Mouse (Mus musculus): Measurements from ENCODE around the gene Atg10. TPM values are rescaled to one million over a fixed set of nuclear protein-coding genes. Genes with fewer than 3 reads are reported as not detected.

Gene Atg10
- polyA plus RNA-seq, 2 experiments, result 0.94 to 2.8 TPM

DNA sequence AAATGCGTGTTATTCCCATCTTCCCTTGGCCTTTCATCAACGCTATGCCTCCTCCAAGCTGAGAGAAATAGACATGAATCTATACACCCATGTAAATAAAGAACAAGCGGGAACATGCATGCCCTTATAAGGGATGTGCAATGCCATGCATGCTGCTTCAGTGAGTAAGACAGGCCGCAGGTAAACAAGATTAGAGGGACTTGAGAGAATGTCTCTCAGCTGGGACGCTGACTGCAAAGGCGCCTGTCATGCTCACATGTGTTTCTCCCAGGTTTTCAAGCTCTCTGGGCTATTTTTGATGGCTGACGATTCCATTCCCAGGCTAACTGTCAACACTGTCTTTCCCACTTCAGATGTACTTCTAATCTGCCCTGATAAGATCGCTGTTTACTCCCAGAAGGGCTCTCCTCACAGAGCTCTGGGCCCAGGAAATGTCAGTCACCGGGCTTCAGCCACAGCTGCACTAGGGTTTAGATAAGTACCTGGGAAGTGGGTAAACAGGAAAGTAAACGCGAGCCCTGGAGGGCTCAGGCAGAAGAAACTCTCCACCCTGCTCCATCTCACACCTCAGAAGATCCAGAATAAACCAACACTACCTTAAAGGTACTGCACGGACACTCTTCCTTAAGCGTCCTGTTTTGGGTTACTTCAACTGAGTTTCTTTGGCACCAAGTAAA lies 337.8 kb downstream of the Atg10 start:
- DNase-seq (ENCODE audit: low read depth in 3 of 3, low spot score in 3 of 3) (peak in 1 of 3 experiments; percentile 7), ATAC-seq (ENCODE audit: insufficient read depth) (peak; percentile 55)
- Histone ChIP-seq H3K36me3 (replicated peaks; ENCODE audit: control insufficient read depth, insufficient read depth, low read depth) (no peaks in the 10 kb centered on the region), H3K27ac (no peak overlapping the region), H3K4me1 (replicated peaks; ENCODE audit: control insufficient read depth in 2 of 2, insufficient read depth in 2 of 2, low read length in 1 of 2) (peaks cover 6 to 19% of the 10 kb centered on the region in 2 experiments), H3K4me3 (ENCODE audit: insufficient read depth in 1 of 2, low read depth in 2 of 2, low read length in 2 of 2) (peak overlapping the region; percentile 47 to 75), H3K27me3 (ENCODE audit: control insufficient read depth, insufficient read depth, low read length) (no peaks in the 10 kb centered on the region), H3K9me3 (ENCODE audit: control insufficient read depth, low read length) (no peaks in the 10 kb centered on the region), H3K9ac (replicated peaks) (no peak overlapping the region), H3K4me2 (ENCODE audit: low read depth) (peak overlapping the region; percentile 72)
- TF ChIP-seq CTCF (IDR thresholded peaks at IDR 0.05; ENCODE audit: low read depth) (no peak), EP300 (IDR thresholded peaks at IDR 0.05; ENCODE audit: low read depth) (no peak)
- 34% methylated on average over 13 of the region's 13 CpGs for WGBS (ENCODE audit: insufficient replicate concordance)

Other genes starting within 250 kb of the Atg10 start
- 21.4 and 23.7 TPM in 2 replicates for gene Ssbp2, start 236.3 kb upstream of the Atg10 start, polyA plus RNA-seq (2012; rRNA removed)
- gene Ssbp2, start 236.3 kb upstream of the Atg10 start, polyA plus RNA-seq (2014; fragmentation: Nextera tagmentation; extraction: Ambion mirVana), result 43.0 and 47.2 TPM in 2 replicates